Mouse (Mus musculus): ENCODE measurements around the gene Rhox1.
"Not testable (repeated sequence)": the region's sequence is repeated elsewhere in the genome, so short reads cannot be mapped to it uniquely, and the experiment has no call there.

The Rhox1 gene

DNA sequence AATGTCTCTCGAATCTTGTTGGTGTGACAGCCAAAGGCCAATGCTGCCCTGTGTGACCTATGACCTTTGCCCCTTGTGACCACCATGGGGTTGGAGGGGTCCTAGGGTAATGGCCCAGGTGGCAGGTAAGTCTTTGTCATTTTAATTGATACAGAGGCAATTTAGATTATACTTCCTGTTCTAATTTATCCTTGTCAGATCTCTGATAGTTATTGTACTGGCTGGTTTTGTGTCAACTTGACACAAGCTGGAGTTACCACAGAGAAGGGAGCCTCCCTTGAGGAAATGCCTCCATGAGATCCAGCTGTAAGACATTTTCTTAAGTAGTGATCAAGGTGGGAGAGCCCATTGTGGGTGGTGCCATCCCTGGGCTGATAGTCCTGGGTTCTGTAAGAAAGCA lies at the start of gene Rhox1:
Gene Rhox1, minus strand, starts transcription at position 101 of the 400 bp plus-strand sequence.
- DNase-seq (ENCODE audit: low spot score), result not testable (repeated sequence)

DNA sequence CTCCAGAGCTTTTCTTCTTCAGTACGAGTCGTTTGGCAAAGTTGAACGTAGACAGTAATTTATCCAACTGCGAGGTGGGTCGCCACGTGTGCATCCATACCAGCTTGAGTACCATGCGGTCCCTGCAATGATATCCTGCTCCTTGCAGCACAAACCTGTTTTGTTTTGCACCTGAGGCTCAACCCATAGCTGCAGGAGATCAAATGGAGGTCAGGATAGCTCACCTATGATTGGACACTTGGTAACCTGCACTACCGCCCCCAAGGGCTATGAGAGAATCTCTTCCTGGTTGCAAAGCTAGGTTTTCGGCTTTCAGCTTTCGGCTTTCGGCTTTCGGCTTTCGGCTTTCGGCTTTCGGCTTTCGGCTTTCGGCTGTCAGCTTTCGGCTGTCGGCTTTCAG lies 43.0 kb upstream of the Rhox1 start, which contains the start of gene Rhox4a:
Gene Rhox4a, plus strand, starts transcription at position 301 of the 400 bp plus-strand sequence.
- DNase-seq (ENCODE audit: low spot score), result not testable (repeated sequence)

DNA sequence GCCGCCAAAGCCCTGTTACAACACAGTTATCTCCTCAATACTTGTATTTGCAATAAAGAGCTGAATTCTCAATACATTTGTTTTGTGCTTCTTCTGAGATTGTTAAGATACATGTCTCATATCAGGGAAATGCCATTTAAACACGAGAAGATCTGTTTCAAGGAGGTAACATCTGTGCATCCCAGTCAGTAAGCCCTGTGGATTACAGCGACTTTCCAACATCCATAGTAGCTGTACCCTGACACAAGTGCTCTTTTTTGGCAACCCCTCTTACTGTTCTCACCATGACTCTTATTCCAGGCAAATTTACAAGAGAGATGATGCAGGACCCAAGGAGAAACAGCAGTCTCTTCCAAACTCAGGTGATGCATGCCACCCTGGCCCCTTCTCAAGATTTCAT lies 27.6 kb upstream of the Rhox1 start, which contains the start of gene Rhox3a:
Gene Rhox3a, plus strand, starts transcription at position 301 of the 400 bp plus-strand sequence.
- DNase-seq (ENCODE audit: low spot score), result not testable (repeated sequence)

DNA sequence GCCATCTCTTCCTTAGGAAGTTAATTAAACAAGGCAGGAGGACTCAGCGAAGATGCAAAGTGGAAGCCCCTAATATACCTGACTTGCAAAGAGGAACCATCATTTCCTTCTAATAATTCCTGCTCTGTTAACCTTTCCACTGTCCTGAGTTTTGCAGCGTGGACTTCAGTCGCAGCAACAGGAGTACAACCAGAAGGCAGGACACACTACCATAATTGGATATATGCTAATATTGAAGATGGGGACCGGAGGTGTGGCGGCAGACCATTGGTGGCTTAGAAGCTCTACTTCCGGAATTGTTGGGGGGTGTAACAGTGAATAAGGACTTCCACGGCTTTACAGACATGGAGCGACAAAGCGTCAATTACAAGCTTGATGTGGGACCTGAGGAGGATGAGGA lies 22.6 kb upstream of the Rhox1 start, which contains the start of gene Rhox2a:
Gene Rhox2a, plus strand, starts transcription at position 301 of the 400 bp plus-strand sequence.
- not testable (repeated sequence) for DNase-seq (ENCODE audit: low spot score)

DNA sequence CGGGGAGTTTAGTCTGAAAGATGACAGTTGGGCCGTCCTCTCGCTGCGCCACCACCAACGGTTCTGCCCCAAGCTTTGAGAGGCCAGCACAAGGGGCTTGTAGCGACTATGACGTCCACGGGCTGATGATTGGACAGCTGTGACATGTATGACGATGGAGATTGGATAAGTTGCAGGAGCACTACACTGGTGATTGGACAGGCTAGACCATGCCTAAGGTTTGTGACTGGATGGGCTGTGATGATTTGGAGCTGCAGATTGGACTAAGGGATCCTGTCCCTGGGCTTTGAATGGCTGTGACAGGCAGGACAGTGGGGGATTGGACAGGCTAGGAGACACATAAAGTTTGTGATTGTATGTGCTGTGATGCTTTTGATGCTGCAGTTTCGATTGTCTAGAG lies 11.1 kb downstream of the Rhox1 start, which contains the start of gene Gm9:
Gene Gm9, minus strand, starts transcription at position 101 of the 400 bp plus-strand sequence.
- DNase-seq (ENCODE audit: low spot score), result no peak

DNA sequence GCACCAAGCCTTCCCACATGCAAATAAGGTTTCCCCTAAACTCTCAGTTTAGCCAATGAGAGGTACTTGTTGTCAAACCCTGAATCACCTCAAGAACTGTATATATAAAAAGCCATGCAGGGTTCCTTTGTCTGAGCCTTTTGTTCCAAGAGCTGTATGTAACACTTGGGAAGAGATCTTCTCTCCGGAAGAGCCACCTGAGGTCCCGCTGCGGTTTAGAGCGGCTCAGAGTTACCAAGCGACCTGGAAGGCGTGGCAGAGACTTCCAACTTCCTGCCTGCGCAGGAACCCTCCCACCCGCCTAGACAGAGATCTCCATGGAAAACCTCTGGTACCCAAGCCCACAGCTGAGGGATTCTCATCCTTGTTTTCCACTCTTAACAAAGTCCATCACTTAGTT lies 23.4 kb downstream of the Rhox1 start:
- no peak for DNase-seq (ENCODE audit: low spot score)

DNA sequence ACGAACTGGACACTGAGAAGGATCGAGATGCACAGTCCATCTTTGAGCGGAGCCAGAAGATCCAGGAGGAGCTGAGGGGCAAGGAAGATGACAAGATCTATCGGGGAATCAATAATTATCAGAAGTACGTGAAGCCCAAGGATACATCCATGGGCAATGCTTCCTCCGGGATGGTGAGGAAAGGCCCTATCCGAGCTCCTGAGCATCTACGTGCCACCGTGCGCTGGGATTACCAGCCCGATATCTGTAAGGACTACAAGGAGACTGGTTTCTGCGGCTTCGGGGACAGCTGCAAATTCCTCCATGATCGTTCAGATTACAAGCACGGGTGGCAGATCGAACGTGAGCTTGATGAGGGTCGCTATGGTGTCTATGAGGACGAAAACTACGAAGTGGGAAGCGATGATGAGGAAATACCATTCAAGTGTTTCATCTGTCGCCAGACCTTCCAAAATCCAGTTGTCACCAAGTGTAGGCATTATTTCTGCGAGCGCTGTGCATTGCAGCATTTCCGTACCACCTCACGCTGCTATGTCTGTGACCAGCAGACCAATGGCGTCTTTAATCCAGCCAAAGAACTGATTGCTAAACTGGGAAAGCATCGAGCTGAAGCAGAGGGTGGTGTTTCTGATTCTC lies 30.2 kb downstream of the Rhox1 start:
- peak; percentile 13 for DNase-seq (ENCODE audit: low spot score)

DNA sequence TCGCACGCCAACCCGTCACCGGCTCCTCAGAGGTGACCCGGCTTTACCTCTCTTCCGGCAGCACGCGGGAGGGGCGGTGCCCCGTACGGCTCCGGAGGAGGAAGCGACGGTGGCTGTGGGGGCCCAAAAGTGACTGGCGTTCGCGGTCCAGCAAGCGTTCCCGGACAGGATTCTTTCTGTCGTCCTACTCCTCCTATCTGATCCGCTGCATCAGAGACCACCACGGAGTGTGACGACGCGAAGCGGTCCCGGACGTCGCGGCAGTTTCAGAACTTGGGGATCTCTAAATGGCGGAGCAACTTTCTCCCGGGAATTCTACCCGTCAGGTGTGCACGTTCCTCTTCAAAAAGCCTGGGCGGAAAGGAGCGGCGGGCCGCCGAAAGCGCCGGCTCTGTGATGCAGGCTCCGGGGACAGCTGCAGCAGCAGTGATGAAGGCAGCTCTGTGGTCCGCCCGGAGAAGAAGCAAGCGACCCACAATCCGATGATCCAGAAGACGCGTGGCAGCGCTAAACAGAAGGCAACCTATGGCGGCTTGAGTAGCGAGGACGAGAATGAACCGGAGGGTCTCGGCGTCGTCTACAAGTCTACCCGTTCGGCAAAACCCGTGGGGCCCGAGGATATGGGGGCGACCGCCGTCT lies 30.8 kb downstream of the Rhox1 start, which contains the start of the genes Ndufa1 and Rnf113a1:
Gene Ndufa1, minus strand, starts transcription at position 59 of the 639 bp plus-strand sequence.
Gene Rnf113a1, plus strand, starts transcription at position 141 of the 639 bp plus-strand sequence.
- peak; percentile 86 for DNase-seq (ENCODE audit: low spot score)

DNA sequence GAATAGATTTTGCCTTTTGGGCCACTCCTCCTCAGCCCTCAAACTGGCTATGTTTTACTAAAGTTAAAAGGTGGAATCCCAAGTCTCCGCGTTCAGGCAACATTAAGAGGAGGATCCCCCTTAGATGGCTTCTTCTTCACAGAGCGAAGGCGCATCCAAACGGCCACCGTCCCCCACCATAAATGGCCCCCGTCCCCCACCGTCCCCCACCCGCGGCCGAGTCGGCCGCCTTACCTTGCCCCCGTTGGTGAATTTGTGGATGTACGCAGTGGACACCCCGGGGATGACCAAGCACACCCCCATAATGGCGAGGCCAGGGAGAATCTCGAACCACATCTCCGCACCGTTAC lies 31.3 kb downstream of the Rhox1 start:
- no peak for DNase-seq (ENCODE audit: low spot score)

DNA sequence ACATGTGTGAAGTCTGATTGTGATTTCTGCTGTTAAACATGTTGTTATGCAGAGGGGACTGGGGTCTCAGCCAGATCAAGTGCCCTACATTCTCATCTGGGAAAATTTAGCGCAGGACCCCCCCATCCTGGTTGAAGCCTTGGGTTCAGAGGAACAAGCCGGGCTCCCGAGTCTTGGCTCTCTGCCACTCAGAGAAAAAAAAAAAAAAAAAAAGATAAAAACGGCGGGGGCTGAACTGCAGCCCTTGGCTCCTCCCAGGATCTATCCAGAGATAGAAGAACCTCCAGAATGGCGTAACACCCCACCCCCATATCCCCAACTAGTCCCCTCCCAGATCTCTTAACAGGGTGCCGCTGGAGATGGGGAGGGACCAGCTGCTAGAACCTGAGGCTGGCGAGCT lies 37.7 kb downstream of the Rhox1 start:
- DNase-seq (ENCODE audit: low spot score), result not testable (repeated sequence)

DNA sequence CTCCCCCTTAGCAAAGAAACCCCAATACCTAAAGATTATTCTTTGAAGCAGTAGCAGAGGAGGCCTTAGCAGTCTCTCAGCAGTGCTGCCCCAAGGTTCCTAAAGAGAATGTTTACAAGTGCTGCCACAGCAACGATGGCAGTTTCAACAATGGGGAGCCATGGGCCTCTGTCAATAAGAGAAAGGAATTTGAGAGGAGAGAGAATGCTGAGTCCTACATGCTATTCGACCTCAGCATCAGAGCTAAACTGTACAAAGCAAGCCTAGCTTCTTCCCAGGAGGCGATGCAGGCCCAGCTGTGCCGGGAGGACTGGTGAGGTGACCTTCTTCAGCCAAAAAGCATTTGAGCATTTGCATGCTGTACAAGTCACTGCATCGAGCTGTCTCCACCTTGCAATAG lies 53.3 kb downstream of the Rhox1 start, which contains the start of gene Akap14:
Gene Akap14, minus strand, starts transcription at position 101 of the 400 bp plus-strand sequence.
- DNase-seq (ENCODE audit: low spot score), result peak; percentile 9

DNA sequence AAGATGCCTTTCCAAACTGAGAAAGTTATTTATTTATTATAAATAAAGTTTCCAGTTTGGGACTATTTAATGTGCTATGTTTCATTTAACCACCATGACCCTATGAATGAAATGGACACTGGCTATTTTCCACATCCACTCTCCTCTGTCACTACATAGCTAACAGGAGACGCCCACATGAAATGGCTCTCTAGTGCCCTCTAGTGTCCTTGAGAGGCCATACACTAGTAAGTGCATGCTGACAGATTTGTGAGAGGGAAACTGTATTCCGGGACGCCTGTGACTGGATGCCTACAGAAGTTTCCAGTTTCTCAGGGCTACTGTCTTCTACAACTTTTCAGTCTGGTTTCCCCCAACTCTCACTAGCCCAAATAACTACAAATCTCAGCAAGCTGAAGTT lies 55.0 kb downstream of the Rhox1 start:
- DNase-seq (ENCODE audit: low spot score), result peak; percentile 74
